Mouse (Mus musculus): ENCODE results near the gene Dis3l. TPM values are rescaled to one million over a fixed set of nuclear protein-coding genes. Genes with fewer than 3 reads are reported as not detected.
"Not testable (repeated sequence)": the region's sequence is repeated elsewhere in the genome, so short reads cannot be mapped to it uniquely, and the experiment has no call there.

Gene Dis3l
- polyA plus RNA-seq, 1 experiment from 2014 or later: 23.1 TPM

DNA sequence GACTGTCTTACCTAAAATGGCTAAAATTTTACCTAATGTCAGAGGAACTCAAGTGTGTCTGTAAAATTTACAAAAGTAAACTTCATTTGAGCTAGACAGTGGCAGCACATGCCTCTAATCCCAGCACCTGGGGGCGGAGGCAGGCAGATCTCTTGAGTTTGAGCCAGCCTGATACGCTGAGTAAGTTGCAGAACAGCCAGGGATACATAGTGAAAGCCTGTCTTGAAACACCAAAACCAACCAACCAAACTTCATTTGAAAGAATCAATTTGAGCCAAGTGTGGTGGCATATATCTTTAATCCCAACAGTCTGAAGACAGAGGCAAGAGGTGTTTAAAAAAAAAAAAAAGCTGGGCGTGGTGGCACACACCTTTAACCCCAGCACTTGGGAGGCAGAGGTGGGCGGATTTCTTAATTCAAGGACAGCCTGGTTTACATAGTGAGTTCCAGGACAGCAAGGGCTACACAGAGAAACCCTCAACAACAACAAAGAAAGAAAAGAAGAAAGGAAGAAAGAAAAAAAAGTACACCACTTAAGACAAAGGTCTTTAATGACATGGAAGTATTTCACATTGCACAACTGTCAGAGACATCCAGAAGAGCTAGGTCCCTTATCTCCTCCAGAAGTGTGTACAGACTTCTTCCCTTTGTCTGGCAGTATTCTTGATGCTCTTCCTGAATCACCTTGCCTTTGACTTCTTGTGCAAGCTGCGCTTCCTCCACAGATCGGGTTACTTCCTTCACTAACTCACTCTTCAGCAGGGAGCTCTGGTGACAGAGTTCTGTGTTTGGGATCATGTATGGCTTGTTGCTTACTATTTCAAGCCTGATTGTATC lies 34.4 kb downstream of the Dis3l start:
- no peak overlapping the region for H3K27ac ChIP-seq (replicated peaks)
- H3K36me3 ChIP-seq (replicated peaks): peaks cover 91% of the 10 kb centered on the region
- WGBS: 87% methylated on average over 6 of the region's 6 CpGs

GRCm38 (mm10) chr9:64303086-64303485 lies 38.0 kb downstream of the Dis3l start:
- H3K4me1 ChIP-seq; DNase-seq (ENCODE audit: low spot score); H3K9me3 ChIP-seq; H3K4me3 ChIP-seq; H3K27me3 ChIP-seq (replicated peaks; ENCODE audit: low read depth, poor library complexity, severe bottlenecking); H3K27ac ChIP-seq (replicated peaks): not testable (repeated sequence)
- 88% methylated on average over 4 of the region's 4 CpGs for WGBS
- peaks cover 100% of the 10 kb centered on the region for H3K36me3 ChIP-seq (replicated peaks)

More for the DNA sequence above, 34.4 kb downstream of the Dis3l start:
- no peaks in the 10 kb centered on the region for H3K4me1 ChIP-seq
- no peak for DNase-seq (ENCODE audit: low spot score)
- no peak overlapping the region for H3K4me3 ChIP-seq
- H3K9me3 ChIP-seq: no peaks in the 10 kb centered on the region
- H3K27me3 ChIP-seq (replicated peaks; ENCODE audit: low read depth, poor library complexity, severe bottlenecking): no peaks in the 10 kb centered on the region

DNA sequence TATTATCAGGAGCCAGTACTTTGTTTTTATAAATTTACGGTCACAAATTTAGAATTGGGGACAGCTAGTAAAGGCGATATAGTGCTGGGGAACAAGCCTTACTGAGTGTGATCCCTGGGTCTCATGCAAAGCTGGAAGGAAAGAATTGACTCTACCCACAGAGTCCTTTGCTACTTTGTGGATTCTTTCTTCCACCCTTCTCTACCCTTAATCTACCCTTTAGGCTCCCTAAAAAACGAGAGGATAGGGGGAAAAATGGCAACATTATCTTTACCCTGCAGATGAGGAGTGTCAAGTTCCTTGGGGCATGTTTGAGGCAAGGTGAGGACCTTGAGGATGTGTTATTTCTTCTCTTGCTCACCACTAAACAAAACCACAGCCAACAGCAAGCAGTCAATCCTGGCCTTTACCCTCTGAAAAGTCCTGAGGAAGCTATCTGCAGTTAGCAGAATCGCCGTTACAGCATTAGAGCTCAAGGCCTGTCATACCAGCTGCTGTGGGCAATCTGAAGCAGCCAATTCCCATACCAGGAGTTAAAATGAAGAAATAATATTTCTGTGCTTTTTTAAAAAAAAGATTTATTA lies 58.6 kb downstream of the Dis3l start:
- WGBS: 71% methylated on average over 5 of the region's 5 CpGs
- H3K36me3 ChIP-seq (replicated peaks): peaks cover 33% of the 10 kb centered on the region
- no peaks in the 10 kb centered on the region for H3K27me3 ChIP-seq (replicated peaks; ENCODE audit: low read depth, poor library complexity, severe bottlenecking)
- DNase-seq (ENCODE audit: low spot score): no peak
- peak overlapping the region; percentile 93 for H3K4me3 ChIP-seq
- no peaks in the 10 kb centered on the region for H3K9me3 ChIP-seq
- H3K4me1 ChIP-seq: peaks cover 10% of the 10 kb centered on the region
- H3K27ac ChIP-seq (replicated peaks): peak overlapping the region; percentile 99

- under 1% methylated on average over 24 of the region's 24 CpGs for WGBS
- Histone ChIP-seq H3K27ac (replicated peaks) (peak overlapping the region; percentile 99), H3K9me3 (no peaks in the 10 kb centered on the region), H3K36me3 (replicated peaks) (peaks cover 26% of the 10 kb centered on the region), H3K27me3 (replicated peaks; ENCODE audit: low read depth, poor library complexity, severe bottlenecking) (no peaks in the 10 kb centered on the region), H3K4me1 (peaks cover 10% of the 10 kb centered on the region), H3K4me3 (peak overlapping the region; percentile 93)
- no peak for DNase-seq (ENCODE audit: low spot score)
Observed at GRCm38 (mm10) chr9:64281781-64282178, 59.3 kb downstream of the Dis3l start.

DNA sequence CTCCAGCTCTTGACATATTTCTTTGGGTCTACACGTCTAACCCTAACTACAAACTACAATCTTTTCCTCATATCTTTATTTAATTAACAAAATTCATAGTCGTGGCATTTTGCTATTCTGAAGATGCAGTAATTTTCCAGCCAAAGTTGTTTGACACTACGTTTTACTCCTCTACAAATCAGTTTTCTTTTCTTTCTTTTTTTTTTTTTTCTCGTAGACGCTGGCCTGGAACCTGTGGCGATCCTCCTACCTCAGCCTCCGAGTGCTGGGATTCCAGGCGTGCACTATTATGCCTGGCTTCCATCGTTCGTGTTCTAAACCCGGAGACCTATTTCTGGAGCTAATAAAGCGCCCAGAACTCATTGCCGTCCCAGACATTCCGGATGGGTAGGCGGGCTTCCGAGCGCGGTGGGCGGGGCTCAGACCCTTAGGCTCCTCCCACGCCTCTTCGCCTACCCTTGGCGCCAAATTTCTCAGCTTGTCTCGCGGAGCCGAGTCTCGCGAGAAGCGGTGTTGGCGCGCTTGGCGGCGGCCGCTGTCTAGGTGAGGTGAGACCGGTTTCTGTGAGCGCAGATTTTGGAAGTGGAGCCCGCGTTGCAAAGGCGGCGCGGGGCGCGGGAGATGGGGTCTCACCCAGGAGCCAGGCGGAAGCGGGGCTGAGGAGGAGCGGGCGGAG lies 59.8 kb downstream of the Dis3l start, which contains the start of gene Tipin:
TSS of gene Tipin (plus strand) at position 477 of the 676 bp plus-strand sequence.
- Histone ChIP-seq H3K4me3 (peak within 1 kb of the TSS; percentile 93), H3K4me1 (peaks cover 10% of the 10 kb centered on the region), H3K27ac (replicated peaks) (peak within 1 kb of the TSS; percentile 99), H3K9me3 (no peaks in the 10 kb centered on the region), H3K27me3 (replicated peaks; ENCODE audit: low read depth, poor library complexity, severe bottlenecking) (no peaks in the 10 kb centered on the region), H3K36me3 (replicated peaks) (peaks cover 23% of the 10 kb centered on the region)
- 3% methylated on average over 46 of the region's 46 CpGs for WGBS
- DNase-seq (ENCODE audit: low spot score): peak; percentile 97

DNA sequence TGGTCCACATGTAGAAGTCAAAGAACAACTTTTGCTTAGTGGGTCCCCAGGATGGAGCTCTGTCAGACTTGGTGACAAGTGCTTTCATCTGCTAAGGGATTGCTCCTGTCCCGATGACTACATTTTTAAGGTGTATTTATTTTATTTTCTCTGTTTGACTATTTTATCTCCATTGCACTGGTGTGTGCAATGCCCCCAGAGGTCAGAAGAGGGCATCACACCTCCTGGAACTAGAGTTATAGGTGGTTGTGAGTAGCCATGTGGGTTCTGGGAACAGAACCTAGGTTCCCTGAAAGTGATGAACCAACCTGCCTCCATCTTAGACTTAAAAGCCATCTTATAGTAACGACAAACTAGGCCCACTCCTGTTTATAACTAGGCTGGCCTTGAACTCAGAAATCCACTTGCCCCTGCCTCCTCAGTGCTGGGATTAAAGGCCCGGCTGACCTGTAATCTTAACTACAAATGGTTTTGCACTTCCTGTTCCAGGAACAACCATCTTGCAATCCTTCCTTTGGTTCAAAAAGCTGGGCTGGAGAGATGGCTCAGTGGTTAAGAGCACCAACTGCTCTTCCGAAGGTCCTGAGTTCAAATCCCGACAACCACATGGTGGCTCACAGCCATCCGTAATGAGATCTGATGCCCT lies 62.3 kb downstream of the Dis3l start:
- no peak for DNase-seq (ENCODE audit: low spot score)
- H3K4me3 ChIP-seq: no peak overlapping the region
- 95% methylated on average over 6 of the region's 6 CpGs for WGBS
- H3K36me3 ChIP-seq (replicated peaks): peaks cover 9% of the 10 kb centered on the region
- peaks cover 10% of the 10 kb centered on the region for H3K4me1 ChIP-seq
- no peaks in the 10 kb centered on the region for H3K9me3 ChIP-seq
- no peak overlapping the region for H3K27ac ChIP-seq (replicated peaks)
- no peaks in the 10 kb centered on the region for H3K27me3 ChIP-seq (replicated peaks; ENCODE audit: low read depth, poor library complexity, severe bottlenecking)

GRCm38 (mm10) chr9:64277706-64278105 lies 63.4 kb downstream of the Dis3l start:
- 0 out of 2 replicates have a peak, but pooled peaks cover under 1% of the 10 kb centered on the region for H3K36me3 ChIP-seq (replicated peaks)
- no peaks in the 10 kb centered on the region for H3K27me3 ChIP-seq (replicated peaks; ENCODE audit: low read depth, poor library complexity, severe bottlenecking)
- H3K9me3 ChIP-seq: no peaks in the 10 kb centered on the region
- H3K4me3 ChIP-seq: no peak overlapping the region
- DNase-seq (ENCODE audit: low spot score): peak; percentile 71
- H3K4me1 ChIP-seq: peaks cover 7% of the 10 kb centered on the region
- no peak overlapping the region for H3K27ac ChIP-seq (replicated peaks)
- WGBS: 67% methylated on average over 8 of the region's 8 CpGs

- no peak overlapping the region for H3K4me3 ChIP-seq
- DNase-seq (ENCODE audit: low spot score): no peak
- H3K4me1 ChIP-seq: no peaks in the 10 kb centered on the region
- H3K9me3 ChIP-seq: no peaks in the 10 kb centered on the region
- no peaks in the 10 kb centered on the region for H3K36me3 ChIP-seq (replicated peaks)
- 65% methylated on average over 1 of the region's 1 CpGs for WGBS
- no peaks in the 10 kb centered on the region for H3K27me3 ChIP-seq (replicated peaks; ENCODE audit: low read depth, poor library complexity, severe bottlenecking)
- no peak overlapping the region for H3K27ac ChIP-seq (replicated peaks)
Observed at GRCm38 (mm10) chr9:64274919-64275318, 66.2 kb downstream of the Dis3l start.

- Histone ChIP-seq H3K9me3 (no peaks in the 10 kb centered on the region), H3K27ac (replicated peaks) (no peak overlapping the region), H3K27me3 (replicated peaks; ENCODE audit: low read depth, poor library complexity, severe bottlenecking) (no peaks in the 10 kb centered on the region), H3K36me3 (replicated peaks) (no peaks in the 10 kb centered on the region), H3K4me1 (no peaks in the 10 kb centered on the region), H3K4me3 (no peak overlapping the region)
- 78% methylated on average over 4 of the region's 4 CpGs for WGBS
- no peak for DNase-seq (ENCODE audit: low spot score)
Observed at GRCm38 (mm10) chr9:64274291-64274690, 66.8 kb downstream of the Dis3l start.

GRCm38 (mm10) chr9:64273757-64274156 lies 67.3 kb downstream of the Dis3l start:
- no peak for DNase-seq (ENCODE audit: low spot score)
- Histone ChIP-seq H3K27ac (replicated peaks) (no peak overlapping the region), H3K27me3 (replicated peaks; ENCODE audit: low read depth, poor library complexity, severe bottlenecking) (no peaks in the 10 kb centered on the region), H3K4me3 (no peak overlapping the region), H3K4me1 (no peaks in the 10 kb centered on the region), H3K36me3 (replicated peaks) (no peaks in the 10 kb centered on the region), H3K9me3 (no peaks in the 10 kb centered on the region)
- 75% methylated on average over 4 of the region's 4 CpGs for WGBS

DNA sequence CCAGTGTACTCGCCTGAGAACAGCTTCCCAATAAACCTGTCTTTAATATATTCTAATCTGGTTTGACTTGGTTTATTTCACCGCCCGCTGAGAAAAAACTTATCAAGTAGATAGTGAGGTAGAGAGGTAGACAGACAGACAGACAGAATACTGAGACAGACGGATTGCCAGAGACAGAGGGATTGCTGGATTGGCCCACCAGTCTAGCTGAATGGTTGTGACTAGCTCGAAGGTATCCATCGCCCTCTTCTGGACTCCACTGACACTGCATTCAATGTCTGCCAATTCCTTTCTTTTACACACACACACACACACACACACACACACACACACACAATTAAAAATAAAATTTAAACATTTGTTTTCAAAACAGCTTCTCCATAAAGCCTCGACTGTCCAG lies 68.5 kb downstream of the Dis3l start:
- no peak overlapping the region for H3K27ac ChIP-seq (replicated peaks)
- peak; percentile 60 for DNase-seq (ENCODE audit: low spot score)
- no peaks in the 10 kb centered on the region for H3K36me3 ChIP-seq (replicated peaks)
- H3K9me3 ChIP-seq: no peaks in the 10 kb centered on the region
- no peaks in the 10 kb centered on the region for H3K27me3 ChIP-seq (replicated peaks; ENCODE audit: low read depth, poor library complexity, severe bottlenecking)
- whole genome bisulfite sequencing: 46% methylated on average over 7 of the region's 7 CpGs
- H3K4me1 ChIP-seq: no peaks in the 10 kb centered on the region
- H3K4me3 ChIP-seq: no peak overlapping the region

GRCm38 (mm10) chr9:64271249-64271648 lies 69.8 kb downstream of the Dis3l start:
- Histone ChIP-seq H3K36me3 (replicated peaks) (no peaks in the 10 kb centered on the region), H3K27me3 (replicated peaks; ENCODE audit: low read depth, poor library complexity, severe bottlenecking) (no peaks in the 10 kb centered on the region), H3K27ac (replicated peaks) (no peak overlapping the region), H3K4me3 (no peak overlapping the region), H3K9me3 (no peaks in the 10 kb centered on the region), H3K4me1 (no peaks in the 10 kb centered on the region)
- 67% methylated on average over 3 of the region's 3 CpGs for WGBS
- no peak for DNase-seq (ENCODE audit: low spot score)
